Mouse (Mus musculus) hindbrain, embryonic 11.5 days (tissue): Measurements from ENCODE around the gene Cops6. TPM values are rescaled to one million over a fixed set of nuclear protein-coding genes. Genes with fewer than 3 reads are reported as not detected.

Experiments used
- ATAC-seq: fragments of 200-750 bp; cut with Nextera tagmentation; 2 replicates; pipeline ENCODE4 v1.8.0; 2017; ENCODE audit warnings: mild to moderate bottlenecking, moderate TSS enrichment, moderate library complexity; ENCODE audit not compliant: low FRiP score
- DNase-seq: peaks from one replicate; pipeline ENCODE4 v3.0.0-alpha.2; 2015; ENCODE audit warnings: low spot score
- H3K27ac ChIP-seq: fragments of 300-500 bp; sonication (generic); 2 replicates; pipeline ENCODE4 v1.5.1; 2014; ENCODE audit warnings: mild to moderate bottlenecking, low read depth, low read length
- H3K27me3 ChIP-seq: fragments of 300-500 bp; sonication (generic); 2 replicates; pipeline ENCODE4 v1.6.1; 2014; ENCODE audit warnings: mild to moderate bottlenecking, low read length, moderate library complexity, mixed read lengths; ENCODE audit not compliant: control insufficient read depth, insufficient read depth
- H3K36me3 ChIP-seq: fragments of 300-500 bp; sonication (generic); 2 replicates; pipeline ENCODE4 v1.6.1; 2014; ENCODE audit warnings: mild to moderate bottlenecking, low read length, moderate library complexity, mixed read lengths; ENCODE audit not compliant: control insufficient read depth, insufficient read depth
- H3K4me1 ChIP-seq: fragments of 300-500 bp; sonication (generic); replicated peaks from 2 replicates; pipeline ENCODE4 v1.6.1; 2014; ENCODE audit warnings: low read length, mixed read lengths; ENCODE audit not compliant: control insufficient read depth, insufficient read depth
- H3K4me2 ChIP-seq: fragments of 300-500 bp; sonication (generic); replicated peaks from 2 replicates; pipeline ENCODE4 v1.6.1; 2014; ENCODE audit warnings: mild to moderate bottlenecking, low read depth, low read length
- H3K4me3 ChIP-seq: fragments of 300-500 bp; sonication (generic); 2 replicates; pipeline ENCODE4 v1.5.1; 2014; ENCODE audit warnings: low read depth, low read length
- H3K9ac ChIP-seq: fragments of 300-500 bp; sonication (generic); 2 replicates; pipeline ENCODE4 v1.6.1; 2014; ENCODE audit warnings: low read depth, low read length
- H3K9me3 ChIP-seq: fragments of 300-500 bp; sonication (generic); 2 replicates; pipeline ENCODE4 v1.6.1; 2016; ENCODE audit warnings: low read length; ENCODE audit not compliant: control insufficient read depth
- WGBS: fragments of 180-500 bp; shearing (Covaris S2); extraction: QIAGEN DNeasy Blood & Tissue Kit; methylation state at CpG from one replicate; pipeline ENCODE4 v1.1.7; 2014; 5-methylcytosine and 5-hydroxymethylcytosine counted together
- microRNA counts: library from miRNA; unstranded; fragments of <30 nt; microRNA quantifications from one replicate; lab custom pipeline; 2015
- polyA plus RNA-seq: library from polyadenylated mRNA; unstranded; fragments of >200 nt; fragmentation: Nextera tagmentation; extraction: Ambion mirVana; gene quantifications from 2 replicates; pipeline ENCODE4 v1.2.1, GENCODE M21; 2014

The Cops6 gene
- polyA plus RNA-seq, 1 experiment from 2014 or later, result 261 TPM

DNA sequence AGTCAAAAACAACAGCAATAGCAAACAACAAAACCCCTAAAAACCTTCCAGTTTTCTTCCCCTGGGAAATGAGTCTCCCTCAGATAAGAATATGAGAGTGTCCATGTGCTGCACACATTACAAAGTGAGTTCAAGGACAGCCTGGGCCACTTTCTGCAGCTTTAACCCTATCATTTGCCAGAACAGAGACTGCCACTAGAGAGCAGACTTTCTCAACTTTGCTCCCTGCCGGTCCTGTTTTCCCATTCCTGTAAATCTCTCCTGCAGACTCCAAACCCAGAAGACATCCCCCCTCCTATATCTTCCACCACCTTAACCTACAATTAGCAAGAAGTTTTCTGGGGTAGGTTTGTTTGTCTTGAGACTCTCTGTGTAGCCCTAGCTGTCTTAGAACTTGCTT lies 38.7 kb downstream of the Cops6 start:
- no peaks in the 10 kb centered on the region for H3K27me3 ChIP-seq
- no peak overlapping the region for H3K9ac ChIP-seq
- ATAC-seq (no peak), DNase-seq (peak; percentile 25)
- H3K4me3 ChIP-seq, result no peak overlapping the region
- 25% methylated on average over 1 of the region's 1 CpGs for WGBS
- H3K36me3 ChIP-seq, result no peaks in the 10 kb centered on the region
- no peaks in the 10 kb centered on the region for H3K9me3 ChIP-seq
- no peaks in the 10 kb centered on the region for H3K4me1 ChIP-seq
- H3K4me2 ChIP-seq, result no peak overlapping the region
- H3K27ac ChIP-seq, result no peak overlapping the region

DNA sequence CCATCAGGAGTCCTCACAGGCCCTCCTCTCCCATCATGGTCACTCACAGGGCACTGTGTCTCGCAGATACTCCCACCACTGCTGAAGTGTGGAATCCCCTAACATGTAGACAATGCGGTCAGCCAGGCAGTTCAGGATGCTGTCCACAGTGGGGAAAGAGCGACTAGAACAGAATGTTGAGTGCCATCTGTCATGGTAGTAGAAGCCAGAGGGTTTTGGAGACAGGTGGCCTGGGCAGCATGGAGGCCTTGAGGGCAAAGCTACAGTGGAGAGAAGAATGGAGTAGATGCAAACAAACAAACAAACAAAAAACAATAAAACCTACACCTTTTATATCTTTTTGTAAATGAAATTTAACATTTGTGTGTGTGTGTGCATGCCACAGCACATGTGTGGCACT lies 41.2 kb downstream of the Cops6 start:
- 87% methylated on average over 3 of the region's 3 CpGs for WGBS
- no peak overlapping the region for H3K9ac ChIP-seq
- H3K36me3 ChIP-seq, result no peaks in the 10 kb centered on the region
- H3K27me3 ChIP-seq, result no peaks in the 10 kb centered on the region
- H3K4me1 ChIP-seq, result no peaks in the 10 kb centered on the region
- no peak overlapping the region for H3K4me2 ChIP-seq
- no peak overlapping the region for H3K27ac ChIP-seq
- no peak overlapping the region for H3K4me3 ChIP-seq
- H3K9me3 ChIP-seq, result no peaks in the 10 kb centered on the region
- ATAC-seq (no peak), DNase-seq (no peak)

DNA sequence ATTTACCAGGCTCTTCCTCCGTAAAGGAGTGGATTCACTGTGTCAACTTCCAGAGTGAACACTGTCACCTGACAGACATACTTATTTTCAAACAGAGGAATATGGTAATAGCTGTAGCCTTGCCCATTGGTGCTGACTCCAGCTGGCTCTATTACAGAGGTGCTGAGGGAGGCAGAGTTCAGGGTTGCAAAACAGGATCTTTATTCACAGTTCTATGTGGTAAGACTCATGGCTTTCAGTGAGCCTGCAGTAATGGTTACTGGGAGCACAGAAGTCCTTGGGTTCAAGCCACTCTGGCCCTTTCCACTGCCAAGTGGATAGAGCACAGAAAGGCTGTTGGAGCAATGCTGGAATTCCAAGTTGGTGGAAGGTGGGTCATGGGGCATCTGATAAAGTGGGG lies 46.4 kb downstream of the Cops6 start:
- no peaks in the 10 kb centered on the region for H3K9me3 ChIP-seq
- 78% methylated on average over 1 of the region's 1 CpGs for WGBS
- H3K9ac ChIP-seq, result no peak overlapping the region
- ATAC-seq (no peak), DNase-seq (no peak)
- no peaks in the 10 kb centered on the region for H3K36me3 ChIP-seq
- H3K4me1 ChIP-seq, result no peaks in the 10 kb centered on the region
- H3K27ac ChIP-seq, result no peak overlapping the region
- H3K4me3 ChIP-seq, result no peak overlapping the region
- H3K27me3 ChIP-seq, result no peaks in the 10 kb centered on the region
- H3K4me2 ChIP-seq, result no peak overlapping the region

DNA sequence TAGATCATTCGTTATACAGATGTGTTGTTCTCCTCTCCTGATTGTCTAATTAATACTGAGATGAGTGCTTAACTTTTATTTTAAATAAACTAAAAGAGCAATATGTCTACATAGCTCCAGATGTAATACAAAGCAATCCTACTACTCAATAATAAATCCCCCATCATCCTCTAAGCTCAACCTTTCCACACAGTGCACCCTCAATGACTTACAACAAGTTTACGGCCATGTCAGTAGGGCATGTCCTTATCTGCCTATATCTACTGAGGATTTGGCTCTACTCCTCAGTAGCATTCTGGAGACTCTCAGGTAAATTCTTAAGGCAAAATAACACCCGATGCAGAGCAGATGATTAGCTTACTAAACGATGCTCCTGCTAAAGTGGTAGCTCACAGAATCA lies 47.0 kb downstream of the Cops6 start:
- Histone ChIP-seq H3K4me3 (no peak overlapping the region), H3K4me1 (no peaks in the 10 kb centered on the region), H3K36me3 (no peaks in the 10 kb centered on the region), H3K27ac (no peak overlapping the region), H3K4me2 (no peak overlapping the region), H3K9ac (no peak overlapping the region), H3K27me3 (no peaks in the 10 kb centered on the region), H3K9me3 (no peaks in the 10 kb centered on the region)
- no peak for DNase-seq
- WGBS, result 84% methylated on average over 4 of the region's 4 CpGs
- no peak for ATAC-seq

MicroRNAs within 50 kb of the gene (microRNA counts, 519-probe panel; counts per million panel counts)
- microRNA mmu-miR-106b (lab: Ali Mortazavi, UCI), result 6,142 counts per million, percentile 87 among the panel's probes with 10 or more counts
- 6,865 counts per million, percentile 96 among the panel's probes with 10 or more counts for microRNA mmu-miR-25 (lab: Ali Mortazavi, UCI)
- microRNA mmu-miR-93 (lab: Ali Mortazavi, UCI), result 6,191 counts per million, percentile 87 among the panel's probes with 10 or more counts

Other genes starting within 250 kb of the Cops6 start
- not detected in 2 replicates for gene Cyp3a13, start 239.5 kb upstream of the Cops6 start, polyA plus RNA-seq
- gene Gjc3, start 198.0 kb upstream of the Cops6 start, polyA plus RNA-seq, result 0.17 and 0.23 TPM in 2 replicates
- not detected in 2 replicates for gene Azgp1, start 179.6 kb upstream of the Cops6 start, polyA plus RNA-seq
- not detected in 2 replicates for gene Smok3a, start 139.8 kb upstream of the Cops6 start, polyA plus RNA-seq
- not detected in 2 replicates for gene Smok3b, start 139.6 kb upstream of the Cops6 start, polyA plus RNA-seq
- not detected in 2 replicates for gene Smok3c, start 107.9 kb upstream of the Cops6 start, polyA plus RNA-seq
- gene Zkscan1, start 76.0 kb upstream of the Cops6 start, polyA plus RNA-seq, result 32.5 and 39.4 TPM in 2 replicates
- gene Zscan21, start 44.2 kb upstream of the Cops6 start, polyA plus RNA-seq, result 110 and 124 TPM in 2 replicates
- 28.9 and 33.4 TPM in 2 replicates for gene Zfp113, start 5.3 kb upstream of the Cops6 start, polyA plus RNA-seq
- 15.8 and 19.9 TPM in 2 replicates for gene Ap4m1, start 10.9 kb downstream of the Cops6 start, polyA plus RNA-seq
- gene Mcm7, start 11.4 kb downstream of the Cops6 start, polyA plus RNA-seq, result 220 and 253 TPM in 2 replicates
- gene Taf6, start 26.4 kb downstream of the Cops6 start, polyA plus RNA-seq, result 106 and 110 TPM in 2 replicates
- gene Cnpy4, start 26.4 kb downstream of the Cops6 start, polyA plus RNA-seq, result 52.4 and 56.4 TPM in 2 replicates
- gene Mblac1, start 33.2 kb downstream of the Cops6 start, polyA plus RNA-seq, result 8.6 and 12.0 TPM in 2 replicates
- not detected in 2 replicates for gene Nxpe5, start 64.8 kb downstream of the Cops6 start, polyA plus RNA-seq
- gene Lamtor4, start 94.4 kb downstream of the Cops6 start, polyA plus RNA-seq, result 51.0 and 54.4 TPM in 2 replicates
- gene BC037034, start 103.0 kb downstream of the Cops6 start, polyA plus RNA-seq, result 7.0 and 7.1 TPM in 2 replicates
- gene Gal3st4, start 111.8 kb downstream of the Cops6 start, polyA plus RNA-seq, result 4.6 and 6.1 TPM in 2 replicates
- 0.06 TPM in 2 replicates for gene Gm43720, start 118.9 kb downstream of the Cops6 start, polyA plus RNA-seq
- 20.8 and 23.9 TPM in 2 replicates for gene Gpc2, start 118.9 kb downstream of the Cops6 start, polyA plus RNA-seq
- gene Stag3, start 119.2 kb downstream of the Cops6 start, polyA plus RNA-seq, result 3.0 and 3.5 TPM in 2 replicates
- gene Pvrig, start 180.9 kb downstream of the Cops6 start, polyA plus RNA-seq, result 0.14 TPM in 1 of 2 replicates, not detected in the other